Mouse (Mus musculus): Measurements from ENCODE around the gene Cadps2.

GRCm38 (mm10) chr6:23777641-23778040 lies 61.6 kb downstream of the Cadps2 start:
- no peak for TF ChIP-seq CTCF (conservative IDR thresholded peaks at IDR 0.05 in 1 of 2, IDR thresholded peaks at IDR 0.05 in 1 of 2; ENCODE audit: low read depth in 2 of 2, low read length in 2 of 2)
- TF ChIP-seq GABPA (IDR thresholded peaks at IDR 0.05; ENCODE audit: insufficient replicate concordance, low read depth, low read length): no peak
- no peak for TF ChIP-seq EP300 (IDR thresholded peaks at IDR 0.05; ENCODE audit: low read length)
- TF ChIP-seq ZC3H11A (IDR thresholded peaks at IDR 0.05; ENCODE audit: low read depth, low read length): no peak
- TF ChIP-seq POLR2A (IDR thresholded peaks at IDR 0.05; ENCODE audit: low read depth, low read length): no peak
- TF ChIP-seq MEF2A (IDR thresholded peaks at IDR 0.05; ENCODE audit: borderline replicate concordance, low read depth, low read length): no peak
- TF ChIP-seq TBP (conservative IDR thresholded peaks at IDR 0.05; ENCODE audit: low read depth, low read length): no peak
- TF ChIP-seq MAFK (IDR thresholded peaks at IDR 0.05; ENCODE audit: insufficient replicate concordance, low read length): no peak
- TF ChIP-seq UBTF (IDR thresholded peaks at IDR 0.05; ENCODE audit: low read depth, low read length): no peak
- TF ChIP-seq ZNF384 (IDR thresholded peaks at IDR 0.05; ENCODE audit: low read depth, low read length): no peak
- no peak for TF ChIP-seq MAX (IDR thresholded peaks at IDR 0.05; ENCODE audit: low read length)
- no peak for TF ChIP-seq TCF12 (IDR thresholded peaks at IDR 0.05; ENCODE audit: low read depth, low read length)
- TF ChIP-seq HCFC1 (IDR thresholded peaks at IDR 0.05; ENCODE audit: low read depth, low read length): no peak
- no peak for TF ChIP-seq ELF1 (IDR thresholded peaks at IDR 0.05; ENCODE audit: low read depth, low read length)

All from CH12.LX (cell line).